Mouse (Mus musculus): ENCODE measurements around the gene Vmp1. TPM values are rescaled to one million over a fixed set of nuclear protein-coding genes. Genes with fewer than 3 reads are reported as not detected.
A peak's percentile ranks its signal among the peaks of the same experiment; 100 is the strongest.

The Vmp1 gene
- total RNA-seq, 2 experiments from 2014 or later, result 105 to 111 TPM

DNA sequence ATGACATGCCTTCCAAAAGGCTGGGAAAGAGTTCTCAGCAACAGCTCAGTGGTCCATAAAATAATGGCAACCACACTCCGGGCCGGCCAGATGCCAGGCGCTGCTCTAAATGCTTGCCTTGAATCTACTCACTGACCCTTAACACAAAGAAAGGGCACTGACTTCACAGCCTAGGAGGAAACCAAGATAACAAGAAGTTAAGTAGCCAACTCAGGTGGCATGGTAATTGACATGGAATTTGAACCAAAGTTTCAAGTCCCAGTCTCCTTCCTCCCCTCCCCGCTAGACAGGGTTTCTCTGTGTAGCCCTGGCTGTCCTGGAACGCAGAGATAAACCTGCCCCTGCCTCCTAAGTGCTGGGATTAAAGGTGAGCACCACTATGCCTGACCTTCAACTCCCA lies 4.7 kb downstream of the Vmp1 start:
- no peak for ATAC-seq (replicated peaks; ENCODE audit: low FRiP score, low TSS enrichment, poor library complexity, severe bottlenecking)

DNA sequence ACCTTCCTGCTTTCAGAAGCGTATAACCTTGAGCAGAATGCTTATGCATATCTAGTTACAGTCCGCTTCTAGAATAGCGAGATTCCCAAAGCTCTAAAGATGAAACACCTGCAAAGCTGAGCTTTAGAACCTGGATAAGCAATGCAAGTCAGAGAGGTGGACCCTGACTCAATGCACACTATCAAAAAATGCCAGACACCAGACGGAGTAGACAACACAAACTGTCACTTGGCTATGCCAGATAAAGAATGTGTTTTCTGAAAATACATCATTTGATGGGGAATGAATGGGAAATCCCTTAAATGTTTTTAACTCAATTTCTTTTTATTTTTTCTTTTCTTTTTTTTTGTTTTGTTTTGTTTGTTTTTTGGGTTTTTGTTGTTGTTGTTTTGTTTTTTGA lies 8.1 kb downstream of the Vmp1 start:
- ATAC-seq (replicated peaks; ENCODE audit: low FRiP score, low TSS enrichment, poor library complexity, severe bottlenecking), result 0 out of 2 replicates have a peak, but pooled peaks have one; percentile 34

DNA sequence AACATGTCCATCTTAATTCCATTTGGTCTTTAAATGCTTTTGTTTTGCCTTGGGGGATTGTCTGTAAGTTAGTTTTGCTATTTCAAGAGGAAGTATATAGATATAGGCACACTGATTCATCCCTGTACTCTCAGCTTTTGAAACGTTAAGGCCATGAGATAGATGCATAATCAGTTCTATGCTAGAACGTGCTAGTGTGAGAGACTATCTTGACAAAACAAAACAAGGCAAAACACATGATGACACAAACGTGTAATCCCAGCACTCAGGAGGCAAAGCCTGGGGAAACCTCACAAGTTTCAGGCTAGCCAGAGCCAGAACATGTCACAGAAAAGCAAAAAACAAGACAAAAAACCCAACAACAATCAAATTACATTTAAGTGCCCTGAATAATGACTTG lies 10.9 kb downstream of the Vmp1 start:
- ATAC-seq (replicated peaks; ENCODE audit: low FRiP score, low TSS enrichment, poor library complexity, severe bottlenecking), result no peak

DNA sequence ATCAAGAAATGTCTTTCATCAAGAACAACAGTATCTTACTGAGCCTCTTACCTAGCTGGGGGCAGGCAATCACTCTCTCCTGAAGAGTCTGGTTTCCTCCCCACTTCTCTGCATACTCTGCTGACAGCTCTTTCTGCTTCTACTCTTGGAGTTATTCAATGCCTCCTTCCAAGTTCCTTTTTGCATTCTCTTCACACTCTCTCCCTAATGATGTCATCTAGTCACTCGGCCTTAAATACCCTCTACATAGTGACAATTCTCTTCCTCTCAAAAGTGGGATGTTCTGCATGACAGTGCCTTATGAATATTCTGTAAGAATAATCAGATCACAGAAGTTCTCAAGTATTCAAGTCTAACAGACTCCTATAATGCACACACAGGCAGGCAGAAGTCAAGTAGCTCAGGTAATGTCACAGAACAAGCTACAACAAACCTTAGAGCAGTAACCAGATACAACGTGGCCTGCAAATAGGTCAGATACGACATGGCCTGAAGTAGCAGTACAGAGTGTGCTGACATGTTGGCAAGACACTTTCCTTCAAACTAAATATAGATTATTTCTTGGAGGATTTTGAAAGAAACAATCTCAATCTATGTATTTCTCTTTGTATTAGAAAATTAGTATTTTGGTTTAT lies 12.5 kb downstream of the Vmp1 start:
- ATAC-seq (replicated peaks; ENCODE audit: low FRiP score, low TSS enrichment, poor library complexity, severe bottlenecking), result no peak

DNA sequence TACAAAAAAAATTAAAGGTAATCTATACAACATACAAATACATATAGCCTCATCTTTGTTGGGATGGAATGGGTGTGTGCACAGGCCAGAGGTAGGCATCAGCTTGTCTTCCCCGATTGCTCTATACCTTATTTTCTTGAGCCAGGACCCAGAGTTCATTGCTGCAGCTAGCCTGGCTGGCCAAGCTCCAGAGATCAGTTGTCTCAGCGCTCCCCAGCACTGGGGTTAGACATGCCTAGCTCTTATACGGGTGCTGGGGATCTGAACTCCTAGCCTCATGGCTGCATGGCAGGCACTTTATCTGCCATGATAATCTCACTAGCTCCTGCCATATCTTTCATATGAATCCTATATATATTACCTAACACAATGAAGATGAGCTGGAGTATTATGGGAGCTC lies 15.5 kb downstream of the Vmp1 start:
- ATAC-seq (replicated peaks; ENCODE audit: low FRiP score, low TSS enrichment, poor library complexity, severe bottlenecking), result no peak

DNA sequence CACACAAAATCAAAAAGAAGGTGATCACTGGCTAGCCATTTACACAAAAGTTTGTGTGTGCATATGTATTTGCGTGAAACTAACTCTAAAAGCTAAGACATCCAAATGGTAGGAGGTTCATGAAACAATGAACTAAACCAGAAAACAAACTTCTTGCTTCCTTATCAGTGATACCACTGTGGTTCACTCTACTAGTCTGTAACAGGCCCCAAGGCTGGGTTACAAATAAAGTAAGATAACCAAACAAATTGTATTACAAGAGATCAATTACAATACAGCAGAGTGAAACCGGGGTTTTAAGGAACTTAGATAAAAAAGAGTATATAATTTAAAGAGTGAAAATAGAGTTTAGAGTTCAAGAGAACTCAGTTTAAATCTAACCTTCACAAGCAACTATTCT lies 16.1 kb downstream of the Vmp1 start:
- ATAC-seq (replicated peaks; ENCODE audit: low FRiP score, low TSS enrichment, poor library complexity, severe bottlenecking), result no peak

DNA sequence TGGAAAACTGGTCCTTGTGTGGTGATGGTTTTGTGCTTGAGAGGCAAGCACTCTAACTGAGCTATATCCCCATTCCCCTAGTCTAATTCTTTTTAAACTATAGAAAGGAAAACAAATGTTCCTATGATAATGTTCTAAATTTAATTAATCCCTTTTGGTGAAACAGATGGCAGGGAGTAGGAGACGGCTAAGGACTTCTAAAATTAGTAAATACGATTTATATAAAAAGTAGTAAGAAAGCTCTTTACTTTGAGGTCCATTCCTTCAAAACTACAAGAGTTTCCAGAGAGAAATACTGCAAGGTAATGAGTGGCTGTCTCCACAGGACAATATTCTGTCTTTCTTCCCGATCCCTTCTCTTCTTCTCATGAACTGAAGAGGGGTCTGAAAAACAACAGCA lies 19.2 kb downstream of the Vmp1 start:
- no peak for ATAC-seq (replicated peaks; ENCODE audit: low FRiP score, low TSS enrichment, poor library complexity, severe bottlenecking)

DNA sequence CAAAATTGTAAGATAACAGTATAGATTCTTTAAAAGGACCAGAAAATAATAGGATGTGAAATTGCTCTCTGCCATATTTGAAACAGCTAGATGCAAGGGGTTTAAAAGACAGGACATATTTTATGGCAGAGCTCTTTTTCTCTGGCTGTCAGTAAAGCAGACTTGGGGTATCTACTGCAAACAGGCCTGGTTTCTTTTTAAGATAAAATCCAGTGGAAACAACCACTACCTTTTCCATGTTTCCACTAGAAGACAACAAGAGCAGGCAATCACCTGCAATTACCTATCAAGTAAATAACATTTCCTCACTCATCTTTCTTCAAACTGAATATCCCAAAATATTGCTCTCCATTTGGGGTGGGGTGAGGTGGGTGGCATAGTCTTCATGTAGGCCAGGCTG lies 19.7 kb downstream of the Vmp1 start:
- no peak for ATAC-seq (replicated peaks; ENCODE audit: low FRiP score, low TSS enrichment, poor library complexity, severe bottlenecking)

DNA sequence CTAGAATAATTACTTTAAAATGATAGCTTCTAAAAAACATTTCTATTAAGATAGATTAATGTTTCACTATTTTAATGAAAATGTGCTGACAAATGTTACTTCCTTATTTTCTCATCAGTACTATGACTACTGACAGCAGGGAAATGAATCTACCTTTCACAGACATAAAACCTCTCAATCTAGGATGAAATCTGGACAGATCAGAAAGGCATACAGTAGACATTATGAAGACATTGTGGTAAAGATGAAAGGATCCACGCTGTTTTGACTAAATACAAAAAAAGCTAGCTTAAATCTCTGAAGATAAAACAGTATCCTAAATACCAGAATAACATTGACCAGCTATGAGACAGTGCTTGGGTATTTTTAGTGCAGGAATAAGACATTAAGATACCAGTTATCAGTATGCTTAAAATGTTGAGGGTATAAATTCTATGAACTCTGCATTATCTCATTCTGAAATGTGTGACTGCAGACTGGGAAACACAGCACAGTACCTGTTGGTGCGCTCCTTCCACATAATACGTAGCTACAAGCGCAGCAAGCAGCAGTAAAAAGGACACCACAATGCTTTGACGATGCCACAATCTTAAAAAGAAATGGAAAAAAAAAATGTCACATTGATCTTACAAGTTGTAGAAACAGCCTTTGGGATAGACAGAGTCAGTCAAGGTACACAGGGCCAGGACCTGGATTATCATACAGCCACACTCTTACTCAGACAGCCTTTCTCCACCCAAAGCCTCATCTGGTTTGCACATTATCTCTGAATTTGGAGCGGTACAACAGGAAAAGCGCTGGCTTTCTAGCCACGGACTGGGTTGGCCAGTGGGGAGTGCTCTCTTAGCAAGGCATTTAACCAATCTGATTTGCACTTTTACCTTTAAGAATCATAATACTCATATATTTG lies 20.4 kb downstream of the Vmp1 start:
- peak; percentile 94 for ATAC-seq (replicated peaks; ENCODE audit: low FRiP score, low TSS enrichment, poor library complexity, severe bottlenecking)

DNA sequence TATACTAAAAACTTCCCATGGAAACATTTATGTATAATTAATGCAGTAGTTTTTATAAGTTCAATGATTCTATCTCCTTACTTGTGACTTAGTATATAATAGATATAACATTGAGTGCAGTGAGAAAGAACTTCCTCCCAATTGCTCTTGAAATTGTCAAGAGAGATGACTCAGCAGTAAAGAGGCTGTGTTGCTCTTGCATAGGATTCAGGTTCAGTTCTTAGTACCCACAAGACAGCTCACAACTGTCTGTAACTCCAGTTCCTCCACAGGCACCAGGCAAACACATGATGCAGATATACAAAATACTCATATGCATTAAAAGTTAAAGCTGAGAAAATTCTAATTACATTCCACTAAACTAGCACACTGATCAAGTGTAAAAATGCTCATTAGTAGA lies 25.8 kb downstream of the Vmp1 start:
- ATAC-seq (replicated peaks; ENCODE audit: low FRiP score, low TSS enrichment, poor library complexity, severe bottlenecking), result 0 out of 2 replicates have a peak, but pooled peaks have one; percentile 18

DNA sequence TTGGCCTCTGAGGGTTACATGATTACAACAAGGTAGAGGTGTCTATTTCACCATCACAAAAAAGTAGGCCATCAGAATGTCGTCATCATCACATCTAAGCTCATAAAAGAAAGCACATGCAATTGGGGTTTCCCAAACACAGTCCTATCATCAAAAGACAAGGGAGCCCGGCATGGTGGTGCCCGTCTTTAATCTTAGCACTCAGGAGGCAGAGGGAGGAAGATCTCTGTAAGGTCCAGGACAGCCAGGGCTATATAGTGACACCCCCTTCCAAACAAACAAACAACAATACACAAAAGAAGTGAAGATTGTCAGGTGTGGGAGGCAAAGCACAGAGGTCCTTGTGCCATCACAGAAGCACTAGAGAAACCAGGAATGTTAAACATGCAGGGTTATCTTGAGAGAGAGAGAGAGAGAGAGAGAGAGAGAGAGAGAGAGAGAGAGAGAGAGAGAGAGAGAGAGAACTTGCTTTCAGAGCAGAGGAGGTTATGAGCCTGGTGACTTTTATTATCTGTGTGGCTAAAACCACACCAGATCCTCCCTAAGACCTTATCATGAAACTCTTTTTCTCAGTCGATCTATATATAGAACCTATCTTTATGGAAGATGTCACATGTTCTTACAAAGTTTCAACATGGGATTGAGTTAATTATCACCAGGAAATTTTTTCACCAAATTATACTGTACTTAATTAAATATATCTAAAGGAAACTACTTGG lies 26.6 kb downstream of the Vmp1 start:
- 0 out of 2 replicates have a peak, but pooled peaks have one; percentile 30 for ATAC-seq (replicated peaks; ENCODE audit: low FRiP score, low TSS enrichment, poor library complexity, severe bottlenecking)

DNA sequence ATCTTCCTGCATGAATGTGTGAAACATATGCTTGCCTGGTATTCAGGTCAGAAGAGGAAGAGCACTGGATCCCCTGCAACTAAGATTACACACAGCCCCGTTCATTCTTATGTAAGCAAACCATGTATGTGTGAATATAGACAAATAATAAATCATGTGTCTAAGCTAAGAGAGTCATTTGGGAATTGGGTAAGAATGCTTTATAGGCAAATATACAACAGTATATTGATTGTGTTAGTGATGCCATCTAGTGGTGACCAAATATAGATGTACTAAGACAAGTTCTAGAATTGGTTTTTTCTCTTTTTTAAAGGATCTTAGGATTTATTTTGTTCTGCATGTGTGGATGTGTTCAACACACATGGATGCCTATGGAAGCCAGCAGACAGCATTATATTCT lies 28.0 kb downstream of the Vmp1 start:
- no peak for ATAC-seq (replicated peaks; ENCODE audit: low FRiP score, low TSS enrichment, poor library complexity, severe bottlenecking)

DNA sequence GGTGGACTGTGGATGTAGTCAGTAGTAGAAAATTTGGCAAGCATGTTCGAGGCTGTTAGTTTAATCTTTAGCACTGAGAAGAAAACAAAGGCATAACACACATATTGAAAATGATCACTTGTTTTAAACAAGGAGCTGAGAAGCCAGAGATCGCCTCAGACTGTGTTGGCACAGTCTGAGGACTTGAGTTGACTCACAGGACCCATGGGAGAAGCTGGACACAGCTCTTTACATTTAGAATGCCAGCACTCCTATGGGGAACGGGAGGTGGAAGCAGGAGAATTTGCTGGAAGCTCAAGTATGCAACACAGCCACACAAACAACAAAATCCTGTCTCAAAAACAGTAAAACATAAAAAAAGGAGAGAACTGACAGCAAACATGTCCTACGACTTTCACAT lies 29.5 kb downstream of the Vmp1 start:
- ATAC-seq (replicated peaks; ENCODE audit: low FRiP score, low TSS enrichment, poor library complexity, severe bottlenecking), result no peak

DNA sequence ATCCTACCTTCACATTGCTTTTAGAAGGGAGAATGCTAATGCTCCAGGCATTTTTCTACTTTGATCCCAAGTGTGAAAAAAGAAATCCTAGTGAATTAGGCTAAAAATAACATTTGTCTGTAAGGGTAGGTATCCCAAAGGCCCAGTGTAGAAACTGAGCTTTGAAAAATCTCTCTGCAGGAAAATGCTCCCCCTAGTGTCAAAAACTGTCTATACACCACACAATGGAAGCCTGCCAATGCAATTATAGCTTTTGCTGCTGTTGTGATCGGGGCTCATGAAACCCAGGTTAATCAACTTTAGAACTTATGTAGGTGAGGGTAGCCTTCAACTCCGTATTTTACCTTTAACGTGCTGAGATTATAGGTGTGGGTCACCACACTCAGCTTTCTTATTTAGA lies 30.2 kb downstream of the Vmp1 start:
- ATAC-seq (replicated peaks; ENCODE audit: low FRiP score, low TSS enrichment, poor library complexity, severe bottlenecking), result peak; percentile 61; the same call in 1 of the 2 replicates

DNA sequence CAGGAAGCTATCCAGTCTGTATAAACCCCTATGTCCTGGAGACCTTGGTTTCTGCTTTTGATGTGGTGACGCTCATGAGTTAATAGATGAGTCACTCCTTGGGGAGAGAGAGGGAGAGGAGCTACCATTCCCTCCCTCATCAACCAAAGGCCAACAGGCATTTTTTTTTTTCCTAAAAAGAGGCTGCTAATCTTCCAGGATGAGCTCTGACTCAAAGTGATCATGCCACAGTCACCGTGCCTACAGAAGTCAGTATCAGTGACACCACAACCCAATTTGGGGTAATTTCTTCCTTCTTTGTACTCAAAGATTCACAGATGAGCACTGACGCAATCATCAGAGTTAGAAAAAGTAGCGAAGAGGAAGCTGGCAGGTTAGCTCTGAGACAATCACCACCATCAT lies 31.1 kb downstream of the Vmp1 start:
- ATAC-seq (replicated peaks; ENCODE audit: low FRiP score, low TSS enrichment, poor library complexity, severe bottlenecking), result no peak

DNA sequence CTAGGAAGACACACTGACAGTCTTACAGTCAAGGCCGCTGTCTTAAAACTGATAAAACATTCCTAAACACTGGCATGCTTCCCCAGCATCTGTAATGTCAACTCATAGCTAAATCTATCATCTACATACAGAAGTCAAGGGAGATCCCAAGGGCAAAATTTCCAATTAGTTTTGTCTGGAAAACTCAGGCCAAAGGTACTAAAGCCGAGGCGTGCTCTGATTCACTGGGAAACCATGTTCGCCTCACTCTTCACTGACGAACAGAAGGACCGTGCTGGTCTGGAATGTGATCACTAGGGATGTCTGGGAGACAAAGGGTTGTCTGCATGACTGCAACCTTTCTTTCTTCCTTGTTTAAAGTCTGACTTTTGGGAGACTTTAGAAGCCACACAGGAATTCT lies 33.0 kb downstream of the Vmp1 start:
- no peak for ATAC-seq (replicated peaks; ENCODE audit: low FRiP score, low TSS enrichment, poor library complexity, severe bottlenecking)

DNA sequence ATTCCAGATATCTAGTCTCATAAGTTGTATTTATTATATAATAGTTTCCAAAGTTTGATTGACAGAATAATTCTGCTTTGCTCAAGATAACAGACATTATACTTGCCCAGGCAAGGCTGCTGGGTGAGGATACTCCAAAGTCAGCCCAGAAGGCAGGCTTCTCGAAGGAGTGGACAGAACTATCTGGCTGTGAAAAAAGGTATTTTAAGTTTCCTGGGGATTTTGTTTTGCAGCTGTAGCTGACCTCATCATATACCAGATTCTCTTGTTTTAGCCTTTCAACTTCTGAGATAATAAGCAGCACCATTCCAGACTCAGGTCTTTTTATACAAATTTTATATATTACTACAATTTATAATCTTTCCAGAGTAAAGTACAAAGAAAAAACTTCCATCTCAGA lies 34.1 kb downstream of the Vmp1 start:
- ATAC-seq (replicated peaks; ENCODE audit: low FRiP score, low TSS enrichment, poor library complexity, severe bottlenecking), result no peak

DNA sequence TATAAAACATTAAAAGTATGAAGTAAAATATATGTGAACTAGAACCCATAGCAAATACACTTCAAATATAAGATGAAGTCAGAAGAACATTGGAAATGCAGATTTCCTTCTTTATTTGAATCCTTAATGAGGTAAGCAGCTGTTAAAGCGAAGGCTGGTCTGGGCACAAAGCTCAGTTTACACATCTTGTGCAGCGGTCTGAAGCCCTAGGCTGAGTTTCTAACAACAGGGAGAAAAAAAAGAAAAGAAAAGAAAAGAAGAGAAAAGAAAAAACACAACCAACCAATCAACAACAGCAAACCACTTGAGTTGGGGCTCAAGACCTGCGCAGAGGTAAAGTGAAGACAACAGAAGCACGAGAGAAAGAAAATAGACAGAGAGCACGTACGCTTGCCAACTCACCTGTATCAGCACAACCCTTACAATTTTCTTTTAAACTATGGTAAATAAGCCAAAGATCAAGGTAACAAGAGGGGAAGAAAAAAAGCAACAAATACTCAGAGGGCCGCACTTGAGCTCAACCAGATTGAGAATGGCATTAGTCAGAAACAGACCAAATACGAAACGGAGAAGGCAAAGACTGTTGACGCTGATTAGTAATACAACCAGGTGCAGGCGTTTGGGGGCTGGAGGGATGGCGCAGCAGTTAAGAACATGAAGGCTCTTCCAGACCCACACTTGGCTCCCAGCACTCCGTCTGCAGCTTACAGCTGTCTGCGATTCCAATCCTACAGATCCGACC lies 35.8 kb downstream of the Vmp1 start:
- ATAC-seq (replicated peaks; ENCODE audit: low FRiP score, low TSS enrichment, poor library complexity, severe bottlenecking), result no peak

DNA sequence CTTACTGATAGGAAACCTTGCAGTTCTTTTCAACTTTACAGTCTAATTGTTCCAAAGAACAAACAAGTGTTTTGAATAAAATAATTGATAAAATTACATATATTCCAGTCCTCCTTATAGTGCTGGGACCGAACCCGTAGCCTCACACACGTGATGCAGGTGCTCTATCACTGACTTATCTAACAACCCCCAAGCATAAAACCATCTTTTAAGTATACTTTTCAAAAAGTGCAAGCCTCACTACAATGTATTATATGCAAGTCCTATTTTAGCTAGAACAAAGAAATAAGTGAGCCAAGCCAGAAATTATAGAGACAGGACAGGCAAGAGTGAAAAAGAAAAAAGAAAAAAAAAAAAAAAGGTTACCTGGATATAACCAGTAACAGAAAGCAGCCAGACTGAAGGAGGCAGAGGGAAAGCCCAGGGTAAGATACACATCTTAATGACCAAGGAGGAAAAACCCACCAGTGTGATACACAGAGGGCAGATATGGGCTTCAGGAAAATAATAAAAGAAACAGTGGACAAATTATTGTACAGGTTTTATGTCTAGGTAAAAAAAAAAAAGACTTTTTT lies 36.7 kb downstream of the Vmp1 start:
- ATAC-seq (replicated peaks; ENCODE audit: low FRiP score, low TSS enrichment, poor library complexity, severe bottlenecking), result no peak

Measured in megakaryocyte-erythroid progenitor cell, adult 5-6 weeks (primary cell).